ENCODE assay signal across 13 mouse cellular contexts in the genomic region with DNA sequence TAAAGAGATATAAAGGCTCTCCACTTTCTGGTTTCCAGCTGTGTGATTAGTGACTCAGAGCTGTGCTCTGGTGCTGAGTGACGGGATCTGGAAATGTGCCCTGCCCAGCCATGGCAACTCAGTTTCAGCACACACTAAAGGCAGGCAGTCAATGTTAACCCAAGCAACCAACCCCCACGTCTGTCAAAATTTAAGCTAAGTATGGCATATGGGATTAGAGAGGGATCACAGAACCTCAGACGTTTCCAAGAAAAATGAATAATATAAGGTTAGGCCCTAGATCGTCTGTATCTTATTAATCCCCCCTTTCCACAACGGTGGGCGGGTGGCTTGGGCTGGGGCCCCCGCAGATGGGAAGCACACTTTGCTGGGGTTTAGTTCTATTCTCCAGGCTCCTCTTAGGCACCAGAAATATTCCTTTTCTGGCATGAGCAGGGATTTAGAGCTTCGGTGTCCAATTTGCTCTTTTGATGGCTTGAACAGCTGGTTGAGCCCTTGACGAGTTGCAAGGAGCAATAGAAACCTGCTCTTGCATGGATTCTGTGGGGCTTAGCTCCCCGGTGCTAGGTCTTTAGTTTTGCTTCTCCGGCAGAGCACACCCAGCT.
A peak's percentile ranks its signal among the peaks of the same experiment; 100 is the strongest.
DNase-seq lines count a peak whose midpoint lies in the region; ATAC-seq and TF ChIP-seq lines count a peak whose summit lies in the region.
"Had no signal": no experiment of that assay in that cellular context is flagged by ENCODE, and none has a peak within 500 bp of the region (broad histone marks: within the 10 kb centered on the region; RNA-seq: fewer than 3 reads in every experiment).

No protein-coding gene starts in this region.

- TF ChIP-seq EP300 in stomach, postnatal 0 days (optimal IDR thresholded peaks at IDR 0.05), result no peak

- H3K4me3 ChIP-seq in lung, embryonic 14.5 days (ENCODE audit: low read depth, low read length), result no peak overlapping the region
- no peak overlapping the region for H3K4me3 ChIP-seq in limb, embryonic 12.5 days (replicated peaks)
- H3K4me3 ChIP-seq in stomach, postnatal 0 days (ENCODE audit: low read depth, low read length), result no peak overlapping the region
- H3K4me3 ChIP-seq in liver, embryonic 12.5 days, result no peak overlapping the region
- H3K4me3 ChIP-seq: forebrain, embryonic 13.5 days; layer of hippocampus, adult 2 months; midbrain, embryonic 10.5 days had no signal

- H3K9ac ChIP-seq in lung, embryonic 14.5 days, result no peak overlapping the region
- H3K9ac ChIP-seq in limb, embryonic 12.5 days (replicated peaks), result no peak overlapping the region
- no peak overlapping the region for H3K9ac ChIP-seq in stomach, postnatal 0 days (ENCODE audit: low read length)
- H3K9ac ChIP-seq in liver, embryonic 12.5 days, result no peak overlapping the region
- H3K9ac ChIP-seq: forebrain, embryonic 13.5 days had no signal

- H3K9me3 ChIP-seq in lung, embryonic 14.5 days (ENCODE audit: low read depth, low read length), result no peaks in the 10 kb centered on the region
- H3K9me3 ChIP-seq in limb, embryonic 12.5 days, result no peaks in the 10 kb centered on the region
- H3K9me3 ChIP-seq in stomach, postnatal 0 days (ENCODE audit: control insufficient read depth, low read length), result no peaks in the 10 kb centered on the region
- no peaks in the 10 kb centered on the region for H3K9me3 ChIP-seq in liver, embryonic 12.5 days (replicated peaks)
- H3K9me3 ChIP-seq: forebrain, embryonic 13.5 days; midbrain, embryonic 10.5 days had no signal

- peak; percentile 22 for DNase-seq in embryo, embryonic 11 days
- no peak for DNase-seq in embryo, embryonic 9.5 days (ENCODE audit: extremely low spot score)
- peak; percentile 39 for DNase-seq in lung, embryonic 14.5 days
- DNase-seq in lung, postnatal 25 days (ENCODE audit: low spot score), result no peak
- peak; percentile 21 for DNase-seq in stomach, postnatal 0 days (ENCODE audit: low spot score)
- DNase-seq in ovary, adult 18-20 months (ENCODE audit: low spot score), result no peak
- DNase-seq: heart, postnatal 36 days; kidney, adult 11 months had no signal

- H3K27me3 ChIP-seq in lung, embryonic 14.5 days (ENCODE audit: insufficient read depth, low read length), result no peaks in the 10 kb centered on the region
- peaks cover 6% of the 10 kb centered on the region; the same call in 1 of the 2 replicates for H3K27me3 ChIP-seq in limb, embryonic 12.5 days
- H3K27me3 ChIP-seq in stomach, postnatal 0 days (ENCODE audit: control insufficient read depth, insufficient read depth, low read length), result no peaks in the 10 kb centered on the region
- no peaks in the 10 kb centered on the region for H3K27me3 ChIP-seq in liver, embryonic 12.5 days (replicated peaks)
- H3K27me3 ChIP-seq: forebrain, embryonic 13.5 days had no signal

- ATAC-seq in lung, embryonic 14.5 days (ENCODE audit: insufficient read depth), result peak; percentile 58; the same call in 1 of the 2 replicates
- ATAC-seq in limb, embryonic 12.5 days (ENCODE audit: insufficient number of reproducible peaks, insufficient read depth, low FRiP score, low TSS enrichment, low read depth), result peak; percentile 80
- peak; percentile 66; the same call in 1 of the 2 replicates for ATAC-seq in stomach, postnatal 0 days (ENCODE audit: low FRiP score, low TSS enrichment)
- no peak for ATAC-seq in liver, embryonic 12.5 days
- ATAC-seq: forebrain, embryonic 13.5 days had no signal

- no peaks in the 10 kb centered on the region for H3K4me1 ChIP-seq in lung, embryonic 14.5 days (ENCODE audit: insufficient read depth)
- H3K4me1 ChIP-seq in limb, embryonic 12.5 days (replicated peaks), result peaks cover 10% of the 10 kb centered on the region
- no peaks in the 10 kb centered on the region for H3K4me1 ChIP-seq in stomach, postnatal 0 days (replicated peaks; ENCODE audit: control insufficient read depth, insufficient read depth)
- H3K4me1 ChIP-seq in liver, embryonic 12.5 days, result no peaks in the 10 kb centered on the region
- H3K4me1 ChIP-seq: forebrain, embryonic 13.5 days had no signal

- no peak for TF ChIP-seq CTCF in lung, embryonic 14.5 days (IDR thresholded peaks at IDR 0.05; ENCODE audit: low read depth)
- TF ChIP-seq CTCF in stomach, postnatal 0 days (IDR thresholded peaks at IDR 0.05; ENCODE audit: low read depth), result no peak

- 53% methylated on average over 11 of the region's 11 CpGs for WGBS in lung, embryonic 14.5 days
- WGBS in limb, embryonic 12.5 days, result 43% methylated on average over 11 of the region's 11 CpGs
- WGBS in stomach, postnatal 0 days, result 36% methylated on average over 11 of the region's 11 CpGs
- 72% methylated on average over 11 of the region's 11 CpGs for WGBS in liver, embryonic 12.5 days (ENCODE audit: insufficient replicate concordance)

- H3K27ac ChIP-seq in lung, embryonic 14.5 days (ENCODE audit: low read depth), result no peak overlapping the region
- peak overlapping the region; percentile 30; the same call in 1 of the 2 replicates for H3K27ac ChIP-seq in limb, embryonic 12.5 days
- H3K27ac ChIP-seq in stomach, postnatal 0 days (replicated peaks), result no peak overlapping the region
- no peak overlapping the region for H3K27ac ChIP-seq in liver, embryonic 12.5 days
- H3K27ac ChIP-seq: forebrain, embryonic 13.5 days; layer of hippocampus, adult 2 months; midbrain, embryonic 10.5 days had no signal

- H3K36me3 ChIP-seq in lung, embryonic 14.5 days (ENCODE audit: insufficient read depth), result no peaks in the 10 kb centered on the region
- no peaks in the 10 kb centered on the region for H3K36me3 ChIP-seq in limb, embryonic 12.5 days
- no peaks in the 10 kb centered on the region for H3K36me3 ChIP-seq in stomach, postnatal 0 days (ENCODE audit: control insufficient read depth, insufficient read depth, low read length)
- no peaks in the 10 kb centered on the region for H3K36me3 ChIP-seq in liver, embryonic 12.5 days
- H3K36me3 ChIP-seq: midbrain, embryonic 10.5 days had no signal

- no peak overlapping the region for H3K4me2 ChIP-seq in lung, embryonic 14.5 days
- no peak overlapping the region for H3K4me2 ChIP-seq in limb, embryonic 12.5 days
- no peak overlapping the region for H3K4me2 ChIP-seq in stomach, postnatal 0 days (replicated peaks; ENCODE audit: low read depth)
- no peak overlapping the region for H3K4me2 ChIP-seq in liver, embryonic 12.5 days
- H3K4me2 ChIP-seq: forebrain, embryonic 13.5 days had no signal

Comparison
In these comparisons a context has a peak if more than half of its experiments do, and no peak if none do; other contexts are left out.
1. DNase-seq: peak in embryo, embryonic 11 days (single experiment), lung, embryonic 14.5 days (single experiment) and stomach, postnatal 0 days (single experiment); none in embryo, embryonic 9.5 days (single experiment), lung, postnatal 25 days (single experiment) and ovary, adult 18-20 months (single experiment).